Mouse (Mus musculus) adrenal gland, adult 18-20 months (tissue): ENCODE measurements around the gene Baiap2l1. TPM values are rescaled to one million over a fixed set of nuclear protein-coding genes. Genes with fewer than 3 reads are reported as not detected.

Experiments
- DNase-seq, 2 experiments: peaks; one replicate each; pipeline ENCODE4 v3.0.0; 2021 to 2022; ENCODE audit warnings: low spot score in 2 of 2
- total RNA-seq, 2 experiments: library from RNA; stranded (reverse); gene quantifications; 1 replicate in 1 of 2; 2 replicates in 1 of 2; pipeline ENCODE4 v1.2.3; 2021

Baiap2l1 gene
- total RNA-seq, 2 experiments from 2014 or later: 8.9 to 20.1 TPM

- DNase-seq: no peak
Measured at GRCm38 (mm10) chr5:144232531-144232930, 125.4 kb downstream of the Baiap2l1 start.

GRCm38 (mm10) chr5:144231410-144231809, 126.5 kb downstream of the Baiap2l1 start:
- no peak for DNase-seq

- no peak for DNase-seq
Measured at GRCm38 (mm10) chr5:144230216-144230615, 127.7 kb downstream of the Baiap2l1 start.

- DNase-seq: no peak
Measured at GRCm38 (mm10) chr5:144226220-144226619, 131.7 kb downstream of the Baiap2l1 start.

- no peak for DNase-seq
Measured at GRCm38 (mm10) chr5:144223899-144224816, 133.8 kb downstream of the Baiap2l1 start.

- peak; percentile 94 for DNase-seq
Measured at GRCm38 (mm10) chr5:144223503-144223862, 134.4 kb downstream of the Baiap2l1 start, which contains the start of gene Tecpr1. Tecpr1 (minus strand) TSS chr5:144223615.

- DNase-seq: peak; percentile 35 to 41
Measured at GRCm38 (mm10) chr5:144222811-144223502, 135.0 kb downstream of the Baiap2l1 start.

GRCm38 (mm10) chr5:144221305-144221704, 136.6 kb downstream of the Baiap2l1 start:
- no peak for DNase-seq

- no peak for DNase-seq
Measured at GRCm38 (mm10) chr5:144219936-144220335, 138.0 kb downstream of the Baiap2l1 start.

GRCm38 (mm10) chr5:144219306-144219705, 138.6 kb downstream of the Baiap2l1 start:
- DNase-seq: no peak

GRCm38 (mm10) chr5:144218061-144218460, 139.9 kb downstream of the Baiap2l1 start:
- DNase-seq: no peak

- DNase-seq: no peak
Measured at GRCm38 (mm10) chr5:144215992-144216391, 141.9 kb downstream of the Baiap2l1 start.

Other genes with a start within 250 kb of the Baiap2l1 start
- under 1 TPM; 0.32 to 0.40 TPM for gene Bhlha15, start 167.8 kb downstream of the Baiap2l1 start, total RNA-seq
- 100 to 1,000 TPM; 110 to 112 TPM for gene Tecpr1, start 134.5 kb downstream of the Baiap2l1 start, total RNA-seq
- gene Bri3, start 113.7 kb downstream of the Baiap2l1 start, total RNA-seq: 100 to 1,000 TPM; 136 to 144 TPM
- gene Nptx2, start 187.8 kb upstream of the Baiap2l1 start, total RNA-seq: under 1 TPM; 0.27 to 0.58 TPM